Mouse (Mus musculus) cortical plate, adult 2 months (tissue): ENCODE data around the gene Pltp.

Experiments
- CTCF ChIP-seq: fragments of 200-500 bp; IDR thresholded peaks from 2 replicates; pipeline ENCODE4 v1.5.1; 2011; ENCODE audit warnings: mild to moderate bottlenecking, control low read depth, low read length; ENCODE audit not compliant: insufficient read depth; ENCODE audit errors: extremely low read depth
- POLR2A ChIP-seq: fragments of 200-500 bp; IDR thresholded peaks from 2 replicates; pipeline ENCODE4 v1.6.1; 2011; ENCODE audit warnings: mild to moderate bottlenecking, low read length, control low read depth; ENCODE audit not compliant: insufficient read depth; ENCODE audit errors: extremely low read depth

- TF ChIP-seq POLR2A (no peak), CTCF (no peak)
These were observed 25.3 kb downstream of the Pltp start for GRCm38 (mm10) chr2:164832032-164832747.
